Comparison of ENCODE assay signal across 29 mouse cellular contexts in the genomic region with DNA sequence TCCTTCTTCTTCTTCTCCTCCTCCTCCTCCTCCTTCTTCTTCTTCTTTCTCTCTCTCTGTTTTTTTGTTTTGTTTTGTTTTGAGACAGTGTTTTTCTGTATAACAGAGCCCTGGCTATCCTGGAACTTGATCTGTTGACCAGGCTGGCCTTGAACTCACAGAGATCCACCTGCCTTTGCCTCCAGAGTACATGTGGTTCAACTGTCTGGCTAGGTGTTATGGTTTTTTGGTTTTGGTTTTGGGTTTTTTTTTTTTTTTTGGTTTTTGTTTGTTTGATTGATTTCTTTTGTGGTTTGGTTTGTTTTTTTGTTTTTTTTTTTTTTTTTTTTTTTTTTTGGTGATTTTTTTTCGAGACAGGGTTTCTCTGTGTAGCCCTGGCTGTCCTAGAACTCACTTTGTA. TPM values are rescaled to one million over a fixed set of nuclear protein-coding genes. Genes with fewer than 3 reads are reported as not detected.
"Had no signal": no experiment of that assay in that cellular context is flagged by ENCODE, and none has a peak within 500 bp of the region (broad histone marks: within the 10 kb centered on the region; RNA-seq: fewer than 3 reads in every experiment).

No protein-coding gene starts in this region.

- DNase-seq: cerebellum, adult 8-10 months; cerebellum, adult 9-10 months; cerebellum, adult 9-11 months; cerebellum, postnatal 10 days; cerebellum, postnatal 14 days; cerebellum, postnatal 25 days; cerebellum, postnatal 36 days; forebrain, postnatal 0 days; gastrocnemius, adult 2 months; gastrocnemius, postnatal 10 days; gastrocnemius, postnatal 14 days; gastrocnemius, postnatal 25 days; gastrocnemius, postnatal 36 days; heart, adult 11 months; heart, adult 18-20 months; heart, adult 2 months had no signal

- H3K4me3 ChIP-seq: embryonic facial prominence, embryonic 10.5 days; embryonic facial prominence, embryonic 12.5 days; embryonic facial prominence, embryonic 13.5 days; embryonic facial prominence, embryonic 15.5 days; erythroblast, embryonic 14.5 days; forebrain, embryonic 10.5 days; forebrain, embryonic 12.5 days; forebrain, embryonic 13.5 days; forebrain, embryonic 15.5 days; gastrocnemius, adult 2 months; heart, adult 2 months had no signal

- H3K27me3 ChIP-seq: embryonic facial prominence, embryonic 12.5 days; embryonic facial prominence, embryonic 13.5 days; embryonic facial prominence, embryonic 15.5 days; forebrain, embryonic 12.5 days; forebrain, embryonic 13.5 days; forebrain, embryonic 15.5 days had no signal

- H3K4me1 ChIP-seq: embryonic facial prominence, embryonic 12.5 days; embryonic facial prominence, embryonic 13.5 days; embryonic facial prominence, embryonic 15.5 days; forebrain, embryonic 12.5 days; forebrain, embryonic 13.5 days; forebrain, embryonic 15.5 days had no signal

- H3K36me3 ChIP-seq: embryonic facial prominence, embryonic 10.5 days; embryonic facial prominence, embryonic 12.5 days; embryonic facial prominence, embryonic 13.5 days; embryonic facial prominence, embryonic 15.5 days; forebrain, embryonic 10.5 days; forebrain, embryonic 12.5 days; forebrain, embryonic 15.5 days had no signal

- ATAC-seq: forebrain, embryonic 13.5 days; forebrain, embryonic 14.5 days; forebrain, embryonic 15.5 days; forebrain, embryonic 16.5 days; forebrain, postnatal 0 days had no signal

- H3K27ac ChIP-seq: embryonic facial prominence, embryonic 10.5 days; embryonic facial prominence, embryonic 12.5 days; embryonic facial prominence, embryonic 13.5 days; embryonic facial prominence, embryonic 15.5 days; forebrain, embryonic 10.5 days; forebrain, embryonic 12.5 days; forebrain, embryonic 13.5 days; forebrain, embryonic 15.5 days; gastrocnemius, adult 2 months; heart, adult 2 months had no signal

- H3K9me3 ChIP-seq: embryonic facial prominence, embryonic 10.5 days; embryonic facial prominence, embryonic 12.5 days; embryonic facial prominence, embryonic 13.5 days; embryonic facial prominence, embryonic 15.5 days; forebrain, embryonic 10.5 days; forebrain, embryonic 12.5 days; forebrain, embryonic 13.5 days; forebrain, embryonic 15.5 days had no signal

- H3K9ac ChIP-seq: embryonic facial prominence, embryonic 12.5 days; embryonic facial prominence, embryonic 13.5 days; embryonic facial prominence, embryonic 15.5 days; forebrain, embryonic 12.5 days; forebrain, embryonic 13.5 days; forebrain, embryonic 15.5 days; forebrain, postnatal 0 days had no signal

- H3K4me2 ChIP-seq: embryonic facial prominence, embryonic 12.5 days; embryonic facial prominence, embryonic 13.5 days; embryonic facial prominence, embryonic 15.5 days; forebrain, embryonic 12.5 days; forebrain, embryonic 13.5 days; forebrain, embryonic 15.5 days had no signal

RNA-seq across cellular contexts. Expression of a gene that starts 35.8 kb away (rescaled TPM):
- total RNA-seq: common myeloid progenitor, adult 5-6 weeks; granulocyte monocyte progenitor cell, adult 5-6 weeks had no signal
- polyA plus RNA-seq: erythroblast, embryonic 14.5 days had no signal
